Mouse (Mus musculus): ENCODE data around the gene Adarb2. TPM values are rescaled to one million over a fixed set of nuclear protein-coding genes. Genes with fewer than 3 reads are reported as not detected.

Gene Adarb2
- polyA plus RNA-seq, 1 experiment = not detected

- no peaks in the 10 kb centered on the region for H3K4me1 ChIP-seq (ENCODE audit: control insufficient read depth, insufficient read depth, low read length)
- no peak for TF ChIP-seq CTCF (IDR thresholded peaks at IDR 0.05; ENCODE audit: control insufficient read depth, insufficient read depth, insufficient replicate concordance, low read depth, low read length)
- TF ChIP-seq POLR2A (IDR thresholded peaks at IDR 0.05; ENCODE audit: control insufficient read depth, low read depth, low read length) = no peak
- no peaks in the 10 kb centered on the region for H3K27me3 ChIP-seq (ENCODE audit: control insufficient read depth, insufficient read depth, low read length)
- H3K36me3 ChIP-seq (ENCODE audit: control insufficient read depth, insufficient read depth, low read length) = no peaks in the 10 kb centered on the region
- no peak overlapping the region for H3K4me3 ChIP-seq (ENCODE audit: control insufficient read depth, low read depth, low read length)
- H3K27ac ChIP-seq (ENCODE audit: control insufficient read depth, insufficient read depth, low read depth, low read length) = no peak overlapping the region
Observed at GRCm38 (mm10) chr13:8424019-8424719, 221.5 kb downstream of the Adarb2 start.

DNA sequence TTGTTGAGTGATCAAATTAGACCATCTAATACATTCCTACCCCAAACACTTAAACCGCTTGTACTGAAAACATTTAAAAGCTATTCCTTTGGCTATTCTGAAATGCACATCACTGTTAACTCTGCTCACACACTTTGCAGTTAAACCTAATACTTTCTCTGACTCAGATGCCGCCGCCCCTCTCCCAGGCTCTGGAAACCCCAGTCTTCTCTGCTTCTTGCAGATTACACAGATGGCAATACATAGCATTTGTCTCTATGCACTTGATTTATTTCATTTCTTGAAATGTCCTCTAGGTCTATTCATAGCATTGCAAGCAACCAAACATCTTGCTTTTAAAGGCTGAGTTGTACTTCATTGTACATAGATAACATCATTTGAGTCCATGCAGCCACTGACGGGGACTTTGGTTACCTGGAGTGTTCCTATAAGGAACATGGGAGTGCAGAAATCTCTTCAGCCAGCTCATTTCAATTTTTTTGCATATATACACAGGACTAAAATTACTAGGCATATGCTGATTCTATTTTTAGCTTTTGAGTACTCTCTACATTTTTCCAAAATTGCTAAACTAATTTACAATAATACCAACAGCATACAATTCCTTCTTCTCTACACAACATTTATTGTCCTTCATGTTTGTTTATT, 236.6 kb downstream of the Adarb2 start:
- H3K36me3 ChIP-seq (ENCODE audit: control insufficient read depth, insufficient read depth, low read length) = no peaks in the 10 kb centered on the region
- TF ChIP-seq CTCF (IDR thresholded peaks at IDR 0.05; ENCODE audit: control insufficient read depth, insufficient read depth, insufficient replicate concordance, low read depth, low read length) (no peak), POLR2A (IDR thresholded peaks at IDR 0.05; ENCODE audit: control insufficient read depth, low read depth, low read length) (no peak)
- H3K27ac ChIP-seq (ENCODE audit: control insufficient read depth, insufficient read depth, low read depth, low read length) = no peak overlapping the region
- H3K4me3 ChIP-seq (ENCODE audit: control insufficient read depth, low read depth, low read length) = no peak overlapping the region
- no peaks in the 10 kb centered on the region for H3K4me1 ChIP-seq (ENCODE audit: control insufficient read depth, insufficient read depth, low read length)
- no peaks in the 10 kb centered on the region for H3K27me3 ChIP-seq (ENCODE audit: control insufficient read depth, insufficient read depth, low read length)

DNA sequence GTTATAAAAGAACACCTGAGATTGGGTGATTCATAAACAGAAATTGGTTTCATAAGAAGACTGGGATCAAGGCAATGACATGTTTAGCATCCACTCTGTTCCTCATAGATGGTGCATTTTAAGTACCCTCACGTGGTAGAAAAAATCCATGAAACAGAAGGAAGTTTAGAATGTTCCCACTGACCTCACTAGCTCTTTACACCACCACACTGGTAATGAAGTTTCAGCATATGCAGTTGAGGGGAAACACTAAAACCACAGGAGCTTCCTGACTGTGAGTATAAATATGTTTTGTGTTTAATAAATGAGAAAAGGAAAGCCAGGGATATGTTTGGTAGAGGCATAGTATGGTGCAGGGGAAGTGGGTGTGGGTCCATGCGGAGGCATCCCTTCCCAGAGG, 242.7 kb downstream of the Adarb2 start:
- TF ChIP-seq CTCF (IDR thresholded peaks at IDR 0.05; ENCODE audit: control insufficient read depth, insufficient read depth, insufficient replicate concordance, low read depth, low read length) = no peak
- no peaks in the 10 kb centered on the region for H3K36me3 ChIP-seq (ENCODE audit: control insufficient read depth, insufficient read depth, low read length)
- H3K4me3 ChIP-seq (ENCODE audit: control insufficient read depth, low read depth, low read length) = no peak overlapping the region
- no peak overlapping the region for H3K27ac ChIP-seq (ENCODE audit: control insufficient read depth, insufficient read depth, low read depth, low read length)
- no peaks in the 10 kb centered on the region for H3K4me1 ChIP-seq (ENCODE audit: control insufficient read depth, insufficient read depth, low read length)
- no peaks in the 10 kb centered on the region for H3K27me3 ChIP-seq (ENCODE audit: control insufficient read depth, insufficient read depth, low read length)

- Histone ChIP-seq H3K36me3 (ENCODE audit: control insufficient read depth, insufficient read depth, low read length) (no peaks in the 10 kb centered on the region), H3K27ac (ENCODE audit: control insufficient read depth, insufficient read depth, low read depth, low read length) (no peak overlapping the region), H3K4me1 (ENCODE audit: control insufficient read depth, insufficient read depth, low read length) (no peaks in the 10 kb centered on the region), H3K27me3 (ENCODE audit: control insufficient read depth, insufficient read depth, low read length) (no peaks in the 10 kb centered on the region), H3K4me3 (ENCODE audit: control insufficient read depth, low read depth, low read length) (no peak overlapping the region)
- TF ChIP-seq POLR2A (IDR thresholded peaks at IDR 0.05; ENCODE audit: control insufficient read depth, low read depth, low read length) (no peak), CTCF (IDR thresholded peaks at IDR 0.05; ENCODE audit: control insufficient read depth, insufficient read depth, insufficient replicate concordance, low read depth, low read length) (no peak)
Observed at GRCm38 (mm10) chr13:8448192-8448879, 245.7 kb downstream of the Adarb2 start.

DNA sequence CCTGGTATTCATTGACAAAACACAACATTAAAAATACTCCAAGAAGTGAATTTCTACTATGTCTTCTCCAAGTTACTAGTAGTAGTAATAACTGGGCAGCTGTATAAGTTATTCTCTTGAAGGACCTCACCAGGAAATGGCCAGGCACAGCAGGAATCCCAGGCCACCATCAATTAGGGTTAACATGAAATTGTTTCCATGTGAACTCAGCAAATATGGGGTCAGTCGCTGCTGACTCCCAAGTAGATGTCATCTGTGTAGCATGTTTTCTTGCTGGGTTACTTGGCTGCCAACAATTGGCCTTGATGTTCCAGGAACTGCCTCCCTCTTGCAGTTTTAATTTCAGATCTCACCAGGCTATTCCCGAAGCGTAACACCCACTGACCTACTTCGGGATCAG, 248.9 kb downstream of the Adarb2 start:
- Histone ChIP-seq H3K27me3 (ENCODE audit: control insufficient read depth, insufficient read depth, low read length) (no peaks in the 10 kb centered on the region), H3K4me1 (ENCODE audit: control insufficient read depth, insufficient read depth, low read length) (no peaks in the 10 kb centered on the region), H3K4me3 (ENCODE audit: control insufficient read depth, low read depth, low read length) (no peak overlapping the region), H3K27ac (ENCODE audit: control insufficient read depth, insufficient read depth, low read depth, low read length) (no peak overlapping the region), H3K36me3 (ENCODE audit: control insufficient read depth, insufficient read depth, low read length) (no peaks in the 10 kb centered on the region)
- TF ChIP-seq POLR2A (IDR thresholded peaks at IDR 0.05; ENCODE audit: control insufficient read depth, low read depth, low read length) (no peak), CTCF (IDR thresholded peaks at IDR 0.05; ENCODE audit: control insufficient read depth, insufficient read depth, insufficient replicate concordance, low read depth, low read length) (no peak)

DNA sequence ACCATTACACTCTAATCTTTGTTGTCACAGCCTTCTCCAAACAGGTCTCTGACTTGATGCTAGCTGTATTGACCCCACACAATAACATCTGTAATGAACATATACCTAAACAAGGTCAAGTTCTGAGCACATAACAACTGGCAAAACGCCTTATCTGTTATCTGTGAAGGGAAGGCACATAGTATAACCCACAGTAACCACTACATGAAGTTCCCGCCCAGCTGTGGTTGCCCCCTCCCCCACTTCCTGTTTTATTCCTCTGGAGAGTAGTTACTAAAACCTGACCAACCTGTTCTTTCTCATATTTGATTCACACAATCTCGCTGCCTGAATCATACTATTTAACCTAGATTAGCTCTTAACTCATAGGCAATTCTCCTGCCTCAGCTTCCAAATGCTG, 254.2 kb downstream of the Adarb2 start:
- Histone ChIP-seq H3K4me3 (ENCODE audit: control insufficient read depth, low read depth, low read length) (no peak overlapping the region), H3K36me3 (ENCODE audit: control insufficient read depth, insufficient read depth, low read length) (no peaks in the 10 kb centered on the region), H3K27ac (ENCODE audit: control insufficient read depth, insufficient read depth, low read depth, low read length) (no peak overlapping the region), H3K4me1 (ENCODE audit: control insufficient read depth, insufficient read depth, low read length) (no peaks in the 10 kb centered on the region), H3K27me3 (ENCODE audit: control insufficient read depth, insufficient read depth, low read length) (no peaks in the 10 kb centered on the region)
- no peak for TF ChIP-seq CTCF (IDR thresholded peaks at IDR 0.05; ENCODE audit: control insufficient read depth, insufficient read depth, insufficient replicate concordance, low read depth, low read length)
- no peak for TF ChIP-seq POLR2A (IDR thresholded peaks at IDR 0.05; ENCODE audit: control insufficient read depth, low read depth, low read length)

DNA sequence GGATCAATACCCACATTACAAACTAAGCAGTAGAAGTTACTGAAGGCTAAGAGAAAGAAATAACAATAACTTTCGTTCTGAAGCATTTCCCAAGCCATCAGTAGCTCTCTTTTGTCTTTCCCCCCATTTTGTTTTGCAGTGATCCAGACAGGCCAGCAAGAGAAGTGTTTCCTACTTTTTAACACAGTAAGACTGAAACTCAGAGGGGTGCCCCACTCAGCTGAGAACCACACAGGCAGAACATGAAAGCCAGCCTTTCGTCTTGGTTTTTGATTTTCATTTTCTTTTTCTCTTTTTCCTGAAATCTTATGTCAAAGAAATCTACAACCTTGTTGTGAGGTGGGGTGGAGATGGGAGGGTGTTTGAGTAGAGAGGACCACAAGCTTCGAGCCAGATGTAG, 255.2 kb downstream of the Adarb2 start:
- Histone ChIP-seq H3K36me3 (ENCODE audit: control insufficient read depth, insufficient read depth, low read length) (no peaks in the 10 kb centered on the region), H3K27ac (ENCODE audit: control insufficient read depth, insufficient read depth, low read depth, low read length) (no peak overlapping the region), H3K4me3 (ENCODE audit: control insufficient read depth, low read depth, low read length) (no peak overlapping the region), H3K4me1 (ENCODE audit: control insufficient read depth, insufficient read depth, low read length) (no peaks in the 10 kb centered on the region), H3K27me3 (ENCODE audit: control insufficient read depth, insufficient read depth, low read length) (no peaks in the 10 kb centered on the region)
- TF ChIP-seq CTCF (IDR thresholded peaks at IDR 0.05; ENCODE audit: control insufficient read depth, insufficient read depth, insufficient replicate concordance, low read depth, low read length) (no peak), POLR2A (IDR thresholded peaks at IDR 0.05; ENCODE audit: control insufficient read depth, low read depth, low read length) (no peak)
